Mouse (Mus musculus): Measurements from ENCODE around the gene Rel.

DNA sequence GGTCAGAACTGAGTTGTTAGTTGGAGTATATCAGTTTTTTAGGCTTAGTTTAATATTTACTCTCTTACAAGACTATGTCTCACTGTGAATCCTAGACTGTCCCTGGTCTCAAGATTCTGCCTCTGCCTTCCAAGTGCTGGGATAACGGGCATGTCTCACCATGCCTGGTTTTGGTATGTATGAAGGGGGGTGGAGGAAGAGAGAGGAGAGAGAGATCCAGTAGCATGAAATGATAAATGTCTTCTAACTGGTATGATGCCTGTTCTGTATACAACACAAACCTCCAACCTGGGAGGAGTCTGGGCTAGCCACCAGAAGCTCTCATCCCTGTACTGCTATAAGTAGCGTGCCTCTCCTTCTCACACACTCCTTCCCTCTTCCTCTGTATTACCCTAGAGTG lies 44.3 kb downstream of the Rel start:
- TF ChIP-seq CTCF (IDR thresholded peaks at IDR 0.05; ENCODE audit: low read depth) (no peak), EP300 (IDR thresholded peaks at IDR 0.05; ENCODE audit: low read depth) (no peak)
